Mouse (Mus musculus) macrophage (primary cell): ENCODE measurements around the gene Olfr304. TPM values are rescaled to one million over a fixed set of nuclear protein-coding genes. Genes with fewer than 3 reads are reported as not detected.
"Not testable (repeated sequence)": the region's sequence is repeated elsewhere in the genome, so short reads cannot be mapped to it uniquely, and the experiment has no call there.

Experiments used
- H3K27ac ChIP-seq: fragments of 350-480 bp; formaldehyde crosslinking; 2 replicates; pipeline ENCODE4 v1.9.0; 2021
- H3K36me3 ChIP-seq: fragments of 350-480 bp; formaldehyde crosslinking; 2 replicates; pipeline ENCODE4 v1.9.0; 2021; ENCODE audit errors: inconsistent target
- H3K4me3 ChIP-seq: fragments of 350-480 bp; formaldehyde crosslinking; 2 replicates; pipeline ENCODE4 v1.9.0; 2021; ENCODE audit errors: inconsistent target
- H3K79me2 ChIP-seq: fragments of 350-480 bp; formaldehyde crosslinking; 2 replicates; pipeline ENCODE4 v1.9.0; 2021; ENCODE audit errors: inconsistent target
- WGBS: methylation state at CpG from one replicate; pipeline ENCODE4 v1.1.7; 2026; ENCODE audit warnings: inconsistent platforms; ENCODE audit not compliant: missing documents; 5-methylcytosine and 5-hydroxymethylcytosine counted together
- polyA plus RNA-seq: library from polyadenylated mRNA; stranded (reverse); fragments of 250-400 nt; gene quantifications from 3 replicates; pipeline ENCODE4 v1.2.4, GENCODE M21; 2018; ENCODE audit warnings: inconsistent platforms
- total RNA-seq, 78 experiments: library from RNA; depleted of rRNA; stranded (reverse); fragments of 250-400 nt; gene quantifications; 1 replicate in 9 of 78; 2 replicates in 24 of 78; 3 replicates in 43 of 78; 4 replicates in 2 of 78; pipeline ENCODE4 v1.2.4; 2018; ENCODE audit warnings: inconsistent platforms in 56 of 78

Gene Olfr304
- total RNA-seq (2018; cell fraction: chromatin; rRNA removed), result not detected
- total RNA-seq (2018; cell fraction: cytosol; rRNA removed), result not detected
- not detected for total RNA-seq (2018; cell fraction: nucleus; rRNA removed)
- polyA plus RNA-seq, result not detected in 3 replicates

DNA sequence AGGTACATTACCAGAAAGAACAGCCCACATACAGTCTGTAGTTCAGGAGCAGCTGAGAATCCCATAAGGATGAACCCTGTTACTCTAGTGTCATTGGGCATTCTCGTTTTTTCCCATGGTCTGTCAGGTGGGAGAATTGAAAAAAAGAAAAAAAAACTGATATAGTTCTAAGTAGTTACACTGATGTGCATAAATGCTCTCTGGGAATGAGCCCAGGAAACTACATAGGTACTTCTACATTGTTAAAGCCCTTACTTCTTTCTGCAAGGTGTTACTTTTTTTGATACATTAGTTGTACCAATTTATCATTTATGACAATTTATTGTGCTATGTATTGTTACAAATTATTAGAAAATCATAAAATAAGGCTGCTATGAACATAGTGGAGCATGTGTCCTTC, at the start of gene Olfr304:
TSS of gene Olfr304 (minus strand) at position 101 of the 400 bp plus-strand sequence.
- H3K79me2 ChIP-seq, result no peaks in the 10 kb centered on the region
- H3K4me3 ChIP-seq, result no peak within 1 kb of the TSS
- no peaks in the 10 kb centered on the region for H3K36me3 ChIP-seq
- H3K27ac ChIP-seq, result no peak within 1 kb of the TSS
- WGBS, result 25% methylated on average over 1 of the region's 1 CpGs

DNA sequence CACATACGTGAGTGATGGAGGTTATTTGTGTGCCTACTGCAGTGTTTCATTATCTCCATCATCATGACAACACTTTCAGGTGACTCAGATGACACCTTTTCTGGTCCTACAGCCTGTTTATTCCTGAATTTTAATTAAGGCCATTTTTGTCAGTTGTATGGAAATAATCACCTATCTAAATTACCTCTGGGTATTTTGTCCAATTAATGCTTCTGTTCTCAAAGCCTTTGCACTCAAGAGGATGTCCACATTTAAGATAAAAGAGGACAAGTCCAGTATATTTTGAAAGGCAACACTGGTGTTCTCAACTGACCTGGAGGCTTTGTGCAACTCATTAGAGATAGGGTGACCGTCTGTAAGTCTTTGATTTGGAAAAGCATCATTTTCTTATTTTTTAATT, 17.1 kb upstream of the Olfr304 start, which contains the start of gene Olfr301:
TSS of gene Olfr301 (plus strand) at position 301 of the 400 bp plus-strand sequence.
- H3K36me3 ChIP-seq, result no peaks in the 10 kb centered on the region
- WGBS, result 85% methylated on average over 2 of the region's 2 CpGs
- H3K27ac ChIP-seq, result no peak within 1 kb of the TSS
- no peaks in the 10 kb centered on the region for H3K79me2 ChIP-seq
- H3K4me3 ChIP-seq, result no peak within 1 kb of the TSS

DNA sequence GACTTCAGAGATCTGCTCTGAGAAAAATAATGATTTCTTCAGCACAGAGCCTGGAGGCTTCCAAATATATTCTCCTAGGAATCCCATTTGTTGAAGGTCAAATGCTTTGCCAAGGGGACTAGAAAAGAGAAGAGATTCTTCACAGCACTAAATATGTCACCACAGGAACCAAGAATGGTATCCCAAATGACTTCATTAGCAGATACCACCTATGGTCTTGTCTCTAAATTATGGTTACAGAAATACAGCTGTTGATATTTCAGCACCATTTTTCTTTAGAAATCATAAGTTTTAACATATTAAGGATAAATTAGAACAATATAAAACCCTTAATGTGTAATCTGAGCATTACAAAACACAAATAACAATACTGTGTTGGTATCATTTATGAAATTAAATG, 11.2 kb upstream of the Olfr304 start, which contains the start of gene Olfr303:
TSS of gene Olfr303 (minus strand) at position 101 of the 400 bp plus-strand sequence.
- Histone ChIP-seq H3K27ac (no peak within 1 kb of the TSS), H3K36me3 (no peaks in the 10 kb centered on the region), H3K4me3 (no peak within 1 kb of the TSS), H3K79me2 (no peaks in the 10 kb centered on the region)

DNA sequence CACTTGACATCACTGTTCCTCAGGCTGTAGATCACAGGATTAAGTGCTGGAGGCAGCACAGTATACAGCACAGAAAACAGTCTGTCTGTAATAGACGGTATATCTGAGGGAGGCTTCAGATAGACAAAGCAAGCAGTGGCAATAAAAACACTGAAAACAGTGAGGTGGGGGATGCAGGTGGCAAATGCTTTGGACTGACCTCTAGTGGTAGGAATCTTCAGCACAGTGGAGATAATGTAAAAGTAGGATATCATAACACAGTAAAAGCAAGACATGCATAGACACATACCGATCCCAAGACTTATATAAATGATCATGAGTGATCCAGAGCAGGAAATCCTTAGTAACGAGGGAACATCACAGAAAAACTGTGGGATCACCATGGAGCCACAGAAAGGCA, 689 bp downstream of the Olfr304 start:
- Histone ChIP-seq H3K79me2 (no peaks in the 10 kb centered on the region), H3K36me3 (no peaks in the 10 kb centered on the region), H3K27ac (no peak overlapping the region), H3K4me3 (no peak overlapping the region)
- WGBS, result 67% methylated on average over 3 of the region's 3 CpGs

GRCm38 (mm10) chr7:86366828-86367227, 19.6 kb downstream of the Olfr304 start, which contains the start of gene Olfr305:
Gene Olfr305 (minus strand): TSS chr7:86366928.
- Histone ChIP-seq H3K79me2 (no peaks in the 10 kb centered on the region), H3K36me3 (no peaks in the 10 kb centered on the region), H3K27ac (no peak within 1 kb of the TSS), H3K4me3 (no peak within 1 kb of the TSS)
- WGBS, result 63% methylated on average over 1 of the region's 1 CpGs

GRCm38 (mm10) chr7:86346296-86346695, 40.2 kb downstream of the Olfr304 start:
- 82% methylated on average over 9 of the region's 9 CpGs for WGBS

GRCm38 (mm10) chr7:86344253-86344652, 42.2 kb downstream of the Olfr304 start:
- WGBS, result 66% methylated on average over 3 of the region's 3 CpGs
- Histone ChIP-seq H3K79me2 (no peaks in the 10 kb centered on the region), H3K27ac (no peak overlapping the region), H3K4me3 (no peak overlapping the region), H3K36me3 (no peaks in the 10 kb centered on the region)

More at GRCm38 (mm10) chr7:86346296-86346695, 40.2 kb downstream of the Olfr304 start:
- H3K79me2 ChIP-seq, H3K4me3 ChIP-seq, H3K36me3 ChIP-seq, H3K27ac ChIP-seq: not testable (repeated sequence)

DNA sequence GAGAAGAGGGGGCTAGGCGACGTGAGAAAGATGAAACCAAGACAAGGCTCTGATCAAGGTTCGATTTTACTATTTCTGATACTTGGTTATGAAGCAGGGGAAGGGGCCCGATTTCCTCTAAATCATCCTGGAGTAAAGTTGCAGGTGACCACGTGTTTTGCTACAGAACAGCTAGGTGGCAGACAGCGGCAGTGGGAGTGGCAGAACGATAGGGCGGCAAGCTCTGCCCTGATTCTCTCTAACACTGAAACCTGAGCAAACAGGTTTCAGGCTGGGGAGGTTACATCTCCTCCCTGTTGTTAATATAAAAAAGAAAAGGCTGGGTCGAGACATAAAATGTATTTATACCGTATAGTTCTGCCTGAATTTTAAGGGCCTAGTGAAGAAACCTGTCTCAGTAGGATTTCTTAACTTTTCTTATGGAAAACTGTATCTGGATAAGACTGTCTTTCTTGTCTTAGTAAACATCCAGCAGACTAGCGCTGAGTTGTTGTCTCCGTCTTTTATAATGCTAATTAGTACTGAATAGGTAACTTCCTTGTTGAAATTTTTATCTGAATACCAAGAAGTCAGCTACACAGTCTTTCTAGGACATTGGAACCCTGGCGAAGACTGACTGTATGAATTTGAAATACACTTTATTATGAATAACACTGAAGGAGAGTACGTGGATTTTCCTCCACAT, 43.4 kb downstream of the Olfr304 start:
- no peaks in the 10 kb centered on the region for H3K36me3 ChIP-seq
- H3K4me3 ChIP-seq, result no peak overlapping the region
- H3K27ac ChIP-seq, result no peak overlapping the region
- 84% methylated on average over 14 of the region's 14 CpGs for WGBS
- no peaks in the 10 kb centered on the region for H3K79me2 ChIP-seq

GRCm38 (mm10) chr7:86337486-86337885, 49.0 kb downstream of the Olfr304 start, which contains the start of gene Olfr307:
Gene Olfr307 (minus strand): TSS chr7:86337586.
- Histone ChIP-seq H3K4me3 (no peak within 1 kb of the TSS), H3K79me2 (no peaks in the 10 kb centered on the region), H3K27ac (no peak within 1 kb of the TSS), H3K36me3 (no peaks in the 10 kb centered on the region)
- WGBS, result 75% methylated on average over 1 of the region's 1 CpGs

Other genes with a start within 250 kb of the Olfr304 start
- gene Vmn2r75, start 214.9 kb downstream of the Olfr304 start, polyA plus RNA-seq, result not detected in 3 replicates
- gene Vmn2r76, start 140.3 kb downstream of the Olfr304 start, polyA plus RNA-seq, result not detected in 3 replicates
- gene Olfr310, start 109.5 kb downstream of the Olfr304 start, polyA plus RNA-seq, result not detected in 3 replicates
- gene Olfr309, start 73.0 kb downstream of the Olfr304 start, polyA plus RNA-seq, result not detected in 3 replicates
- gene Olfr308, start 61.0 kb downstream of the Olfr304 start, polyA plus RNA-seq, result not detected in 3 replicates
- gene Olfr307, start 49.1 kb downstream of the Olfr304 start, polyA plus RNA-seq, result not detected in 3 replicates
- gene Olfr305, start 19.7 kb downstream of the Olfr304 start, polyA plus RNA-seq, result not detected in 3 replicates
- gene Olfr303, start 11.1 kb upstream of the Olfr304 start, polyA plus RNA-seq, result not detected in 3 replicates
- not detected in 3 replicates for gene Olfr301, start 17.2 kb upstream of the Olfr304 start, polyA plus RNA-seq
- not detected in 3 replicates for gene Olfr299, start 73.3 kb upstream of the Olfr304 start, polyA plus RNA-seq
- gene Olfr298, start 105.8 kb upstream of the Olfr304 start, polyA plus RNA-seq, result not detected in 3 replicates
- not detected in 3 replicates for gene Olfr297, start 133.3 kb upstream of the Olfr304 start, polyA plus RNA-seq
- not detected in 3 replicates for gene Olfr295, start 197.2 kb upstream of the Olfr304 start, polyA plus RNA-seq
- gene Olfr294, start 230.0 kb upstream of the Olfr304 start, polyA plus RNA-seq, result not detected in 3 replicates